Mouse (Mus musculus): Measurements from ENCODE around the gene Akr1b7. TPM values are rescaled to one million over a fixed set of nuclear protein-coding genes. Genes with fewer than 3 reads are reported as not detected.
A peak's percentile ranks its signal among the peaks of the same experiment; 100 is the strongest.
"Not testable (repeated sequence)": the region's sequence is repeated elsewhere in the genome, so short reads cannot be mapped to it uniquely, and the experiment has no call there.

Akr1b7 gene
- not detected in 2 replicates for polyA plus RNA-seq (2014; fragmentation: Nextera tagmentation; extraction: Ambion mirVana)

- Histone ChIP-seq H3K9ac (ENCODE audit: low read length) (no peak within 1 kb of the TSS), H3K4me1 (ENCODE audit: control insufficient read depth, insufficient read depth, low read length) (no peaks in the 10 kb centered on the region), H3K27ac (ENCODE audit: low read depth, low read length) (no peak within 1 kb of the TSS), H3K36me3 (ENCODE audit: control insufficient read depth, insufficient read depth, low read length) (no peaks in the 10 kb centered on the region), H3K4me2 (no peak within 1 kb of the TSS), H3K9me3 (ENCODE audit: control insufficient read depth, low read length) (no peaks in the 10 kb centered on the region), H3K27me3 (ENCODE audit: control insufficient read depth, insufficient read depth, low read length) (no peaks in the 10 kb centered on the region), H3K4me3 (ENCODE audit: low read depth, low read length) (no peak within 1 kb of the TSS)
- WGBS = 90% methylated on average over 6 of the region's 6 CpGs
- DNase-seq (ENCODE audit: low spot score, missing footprints) (peak; percentile 35), ATAC-seq (ENCODE audit: low FRiP score) (no peak)
Observed at GRCm38 (mm10) chr6:34412023-34412422, at the start of gene Akr1b7. Gene Akr1b7, plus strand, starts transcription at chr6:34412334.

- Histone ChIP-seq H3K9ac (ENCODE audit: low read length) (no peak overlapping the region), H3K4me2 (no peak overlapping the region), H3K9me3 (ENCODE audit: control insufficient read depth, low read length) (no peaks in the 10 kb centered on the region), H3K27ac (ENCODE audit: low read depth, low read length) (no peak overlapping the region), H3K27me3 (ENCODE audit: control insufficient read depth, insufficient read depth, low read length) (no peaks in the 10 kb centered on the region), H3K4me3 (ENCODE audit: low read depth, low read length) (no peak overlapping the region), H3K36me3 (ENCODE audit: control insufficient read depth, insufficient read depth, low read length) (no peaks in the 10 kb centered on the region), H3K4me1 (ENCODE audit: control insufficient read depth, insufficient read depth, low read length) (no peaks in the 10 kb centered on the region; the same call in 1 of the 2 replicates)
- DNase-seq (ENCODE audit: low spot score, missing footprints) = no peak
- no peak for ATAC-seq (ENCODE audit: low FRiP score)
- WGBS = 89% methylated on average over 12 of the region's 12 CpGs
Observed at GRCm38 (mm10) chr6:34364217-34365136, 47.7 kb upstream of the Akr1b7 start.

GRCm38 (mm10) chr6:34367998-34368397 is 44.1 kb upstream of the Akr1b7 start:
- 85% methylated on average over 9 of the region's 9 CpGs for WGBS
- no peak for ATAC-seq (ENCODE audit: low FRiP score)

GRCm38 (mm10) chr6:34370081-34370480 is 42.1 kb upstream of the Akr1b7 start:
- H3K9me3 ChIP-seq (ENCODE audit: control insufficient read depth, low read length) = no peaks in the 10 kb centered on the region
- H3K27ac ChIP-seq (ENCODE audit: low read depth, low read length) = no peak overlapping the region
- DNase-seq (ENCODE audit: low spot score, missing footprints) (no peak), ATAC-seq (ENCODE audit: low FRiP score) (no peak)
- H3K27me3 ChIP-seq (ENCODE audit: control insufficient read depth, insufficient read depth, low read length) = no peaks in the 10 kb centered on the region
- WGBS = 83% methylated on average over 8 of the region's 8 CpGs
- no peak overlapping the region for H3K4me3 ChIP-seq (ENCODE audit: low read depth, low read length)
- no peaks in the 10 kb centered on the region; the same call in 1 of the 2 replicates for H3K4me1 ChIP-seq (ENCODE audit: control insufficient read depth, insufficient read depth, low read length)
- no peak overlapping the region for H3K9ac ChIP-seq (ENCODE audit: low read length)
- no peaks in the 10 kb centered on the region for H3K36me3 ChIP-seq (ENCODE audit: control insufficient read depth, insufficient read depth, low read length)
- H3K4me2 ChIP-seq = no peak overlapping the region

More at GRCm38 (mm10) chr6:34367998-34368397, 44.1 kb upstream of the Akr1b7 start:
- H3K4me2 ChIP-seq = no peak overlapping the region
- H3K36me3 ChIP-seq (ENCODE audit: control insufficient read depth, insufficient read depth, low read length) = no peaks in the 10 kb centered on the region
- H3K27ac ChIP-seq (ENCODE audit: low read depth, low read length) = no peak overlapping the region
- no peak for DNase-seq (ENCODE audit: low spot score, missing footprints)
- H3K4me3 ChIP-seq (ENCODE audit: low read depth, low read length) = no peak overlapping the region
- no peak overlapping the region for H3K9ac ChIP-seq (ENCODE audit: low read length)
- H3K27me3 ChIP-seq (ENCODE audit: control insufficient read depth, insufficient read depth, low read length) = no peaks in the 10 kb centered on the region
- no peaks in the 10 kb centered on the region; the same call in 1 of the 2 replicates for H3K4me1 ChIP-seq (ENCODE audit: control insufficient read depth, insufficient read depth, low read length)
- H3K9me3 ChIP-seq (ENCODE audit: control insufficient read depth, low read length) = no peaks in the 10 kb centered on the region

GRCm38 (mm10) chr6:34371700-34372351 is 40.3 kb upstream of the Akr1b7 start:
- Histone ChIP-seq H3K4me2 (peak overlapping the region; percentile 19; the same call in 1 of the 2 replicates), H3K9me3 (ENCODE audit: control insufficient read depth, low read length) (no peaks in the 10 kb centered on the region), H3K36me3 (ENCODE audit: control insufficient read depth, insufficient read depth, low read length) (no peaks in the 10 kb centered on the region), H3K4me3 (ENCODE audit: low read depth, low read length) (no peak overlapping the region), H3K9ac (ENCODE audit: low read length) (no peak overlapping the region), H3K27me3 (ENCODE audit: control insufficient read depth, insufficient read depth, low read length) (no peaks in the 10 kb centered on the region), H3K4me1 (ENCODE audit: control insufficient read depth, insufficient read depth, low read length) (no peaks in the 10 kb centered on the region; the same call in 1 of the 2 replicates), H3K27ac (ENCODE audit: low read depth, low read length) (no peak overlapping the region)
- WGBS = 22% methylated on average over 18 of the region's 18 CpGs
- ATAC-seq (ENCODE audit: low FRiP score) (0 out of 2 replicates have a peak, but pooled peaks have one; percentile 27), DNase-seq (ENCODE audit: low spot score, missing footprints) (peak; percentile 99)

- Histone ChIP-seq H3K4me2 (no peak overlapping the region), H3K4me3 (ENCODE audit: low read depth, low read length) (no peak overlapping the region), H3K4me1 (ENCODE audit: control insufficient read depth, insufficient read depth, low read length) (no peaks in the 10 kb centered on the region; the same call in 1 of the 2 replicates), H3K27ac (ENCODE audit: low read depth, low read length) (no peak overlapping the region), H3K27me3 (ENCODE audit: control insufficient read depth, insufficient read depth, low read length) (no peaks in the 10 kb centered on the region), H3K36me3 (ENCODE audit: control insufficient read depth, insufficient read depth, low read length) (no peaks in the 10 kb centered on the region), H3K9ac (ENCODE audit: low read length) (no peak overlapping the region), H3K9me3 (ENCODE audit: control insufficient read depth, low read length) (no peaks in the 10 kb centered on the region)
- 83% methylated on average over 7 of the region's 7 CpGs for WGBS
- DNase-seq (ENCODE audit: low spot score, missing footprints) = no peak
- no peak for ATAC-seq (ENCODE audit: low FRiP score)
Observed at GRCm38 (mm10) chr6:34373841-34374240, 38.3 kb upstream of the Akr1b7 start.

GRCm38 (mm10) chr6:34375888-34376287 is 36.2 kb upstream of the Akr1b7 start:
- WGBS = 79% methylated on average over 5 of the region's 5 CpGs
- not testable (repeated sequence) for ATAC-seq (ENCODE audit: low FRiP score); DNase-seq (ENCODE audit: low spot score, missing footprints); H3K27me3 ChIP-seq (ENCODE audit: control insufficient read depth, insufficient read depth, low read length); H3K36me3 ChIP-seq (ENCODE audit: control insufficient read depth, insufficient read depth, low read length); H3K4me1 ChIP-seq (ENCODE audit: control insufficient read depth, insufficient read depth, low read length); H3K4me2 ChIP-seq; H3K9me3 ChIP-seq (ENCODE audit: control insufficient read depth, low read length); H3K27ac ChIP-seq (ENCODE audit: low read depth, low read length); H3K9ac ChIP-seq (ENCODE audit: low read length); H3K4me3 ChIP-seq (ENCODE audit: low read depth, low read length)

- Histone ChIP-seq H3K9me3 (ENCODE audit: control insufficient read depth, low read length) (no peaks in the 10 kb centered on the region), H3K27me3 (ENCODE audit: control insufficient read depth, insufficient read depth, low read length) (no peaks in the 10 kb centered on the region), H3K27ac (ENCODE audit: low read depth, low read length) (no peak overlapping the region), H3K4me2 (no peak overlapping the region), H3K36me3 (ENCODE audit: control insufficient read depth, insufficient read depth, low read length) (no peaks in the 10 kb centered on the region), H3K4me3 (ENCODE audit: low read depth, low read length) (no peak overlapping the region), H3K9ac (ENCODE audit: low read length) (no peak overlapping the region), H3K4me1 (ENCODE audit: control insufficient read depth, insufficient read depth, low read length) (peaks cover 2% of the 10 kb centered on the region; the same call in 1 of the 2 replicates)
- WGBS = 45% methylated on average over 8 of the region's 8 CpGs
- no peak for ATAC-seq (ENCODE audit: low FRiP score)
- no peak for DNase-seq (ENCODE audit: low spot score, missing footprints)
Observed at GRCm38 (mm10) chr6:34383401-34383800, 28.7 kb upstream of the Akr1b7 start.

Measured in midbrain, embryonic 11.5 days (tissue).